Mouse (Mus musculus) stomach, embryonic 16.5 days (tissue): Measurements from ENCODE around the gene Tnc. TPM values are rescaled to one million over a fixed set of nuclear protein-coding genes. Genes with fewer than 3 reads are reported as not detected.

Experiments
- ATAC-seq: fragments of 200-750 bp; cut with Nextera tagmentation; 2 replicates; pipeline ENCODE4 v1.8.0; 2017; ENCODE audit warnings: moderate number of reproducible peaks, moderate TSS enrichment; ENCODE audit not compliant: insufficient read depth, low FRiP score
- H3K27ac ChIP-seq: fragments of 300-500 bp; sonication (generic); 2 replicates; pipeline ENCODE4 v1.5.1; 2014; ENCODE audit warnings: low read length
- H3K27me3 ChIP-seq: fragments of 300-500 bp; sonication (generic); 2 replicates; pipeline ENCODE4 v1.6.1; 2014; ENCODE audit warnings: low read length, control low read depth, mixed read lengths; ENCODE audit not compliant: control insufficient read depth, insufficient read depth
- H3K36me3 ChIP-seq: fragments of 300-500 bp; sonication (generic); 2 replicates; pipeline ENCODE4 v1.6.1; 2014; ENCODE audit warnings: low read length; ENCODE audit not compliant: control insufficient read depth, insufficient read depth
- H3K4me1 ChIP-seq: fragments of 300-500 bp; sonication (generic); 2 replicates; pipeline ENCODE4 v1.6.1; 2014; ENCODE audit warnings: low read length, control low read depth, mixed read lengths; ENCODE audit not compliant: control insufficient read depth, insufficient read depth
- H3K4me2 ChIP-seq: fragments of 300-500 bp; sonication (generic); 2 replicates; pipeline ENCODE4 v1.6.1; 2014; ENCODE audit warnings: low read depth, low read length, mixed read lengths
- H3K4me3 ChIP-seq: fragments of 300-500 bp; sonication (generic); replicated peaks from 2 replicates; pipeline ENCODE4 v1.5.1; 2014; ENCODE audit warnings: mild to moderate bottlenecking, low read length
- H3K9ac ChIP-seq: fragments of 300-500 bp; sonication (generic); 2 replicates; pipeline ENCODE4 v1.6.1; 2014; ENCODE audit warnings: low read length
- H3K9me3 ChIP-seq: fragments of 300-500 bp; sonication (generic); replicated peaks from 2 replicates; pipeline ENCODE4 v1.6.1; 2016; ENCODE audit warnings: low read length, control low read depth; ENCODE audit not compliant: control insufficient read depth
- WGBS: fragments of 180-500 bp; shearing (Covaris S2); extraction: QIAGEN DNeasy Blood & Tissue Kit; methylation state at CpG from one replicate; pipeline ENCODE4 v1.1.7; 2014; 5-methylcytosine and 5-hydroxymethylcytosine counted together
- polyA plus RNA-seq: library from polyadenylated mRNA; unstranded; fragments of >200 nt; fragmentation: Nextera tagmentation; extraction: Ambion mirVana; gene quantifications from 2 replicates; pipeline ENCODE4 v1.2.1, GENCODE M21; 2015

The Tnc gene
- polyA plus RNA-seq, 1 experiment from 2014 or later, result 25.2 TPM

GRCm38 (mm10) chr4:64009936-64010335 is 36.9 kb downstream of the Tnc start:
- H3K4me1 ChIP-seq, result no peaks in the 10 kb centered on the region
- H3K4me2 ChIP-seq, result no peak overlapping the region
- H3K27ac ChIP-seq, result no peak overlapping the region
- H3K9me3 ChIP-seq, result no peaks in the 10 kb centered on the region
- no peak overlapping the region for H3K9ac ChIP-seq
- no peaks in the 10 kb centered on the region for H3K27me3 ChIP-seq
- no peak for ATAC-seq
- WGBS, result 86% methylated on average over 1 of the region's 1 CpGs
- H3K4me3 ChIP-seq, result no peak overlapping the region
- no peaks in the 10 kb centered on the region for H3K36me3 ChIP-seq

GRCm38 (mm10) chr4:64005198-64005597 is 41.6 kb downstream of the Tnc start:
- no peak for ATAC-seq
- H3K36me3 ChIP-seq, result no peaks in the 10 kb centered on the region
- no peaks in the 10 kb centered on the region for H3K27me3 ChIP-seq
- no peak overlapping the region for H3K4me2 ChIP-seq
- 84% methylated on average over 4 of the region's 4 CpGs for WGBS
- no peaks in the 10 kb centered on the region for H3K4me1 ChIP-seq
- no peak overlapping the region for H3K4me3 ChIP-seq
- no peaks in the 10 kb centered on the region for H3K9me3 ChIP-seq
- H3K9ac ChIP-seq, result no peak overlapping the region
- H3K27ac ChIP-seq, result no peak overlapping the region

GRCm38 (mm10) chr4:64003677-64004076 is 43.1 kb downstream of the Tnc start:
- 63% methylated on average over 3 of the region's 3 CpGs for whole genome bisulfite sequencing
- Histone ChIP-seq H3K4me2 (no peak overlapping the region), H3K9me3 (no peaks in the 10 kb centered on the region), H3K36me3 (no peaks in the 10 kb centered on the region), H3K9ac (no peak overlapping the region), H3K27ac (no peak overlapping the region), H3K4me1 (0 out of 2 replicates have a peak, but pooled peaks cover 3% of the 10 kb centered on the region), H3K4me3 (no peak overlapping the region), H3K27me3 (no peaks in the 10 kb centered on the region)
- ATAC-seq, result no peak

GRCm38 (mm10) chr4:64002168-64002567 is 44.6 kb downstream of the Tnc start:
- Histone ChIP-seq H3K4me2 (no peak overlapping the region), H3K9ac (no peak overlapping the region), H3K9me3 (no peaks in the 10 kb centered on the region), H3K4me3 (no peak overlapping the region), H3K36me3 (no peaks in the 10 kb centered on the region), H3K27me3 (no peaks in the 10 kb centered on the region), H3K4me1 (0 out of 2 replicates have a peak, but pooled peaks cover 3% of the 10 kb centered on the region), H3K27ac (no peak overlapping the region)
- ATAC-seq, result no peak
- WGBS, result 75% methylated on average over 2 of the region's 2 CpGs

- no peaks in the 10 kb centered on the region for H3K27me3 ChIP-seq
- WGBS, result 53% methylated on average over 3 of the region's 3 CpGs
- H3K9ac ChIP-seq, result no peak overlapping the region
- H3K4me1 ChIP-seq, result 0 out of 2 replicates have a peak, but pooled peaks cover 3% of the 10 kb centered on the region
- no peak overlapping the region for H3K4me2 ChIP-seq
- no peaks in the 10 kb centered on the region for H3K36me3 ChIP-seq
- H3K4me3 ChIP-seq, result no peak overlapping the region
- H3K27ac ChIP-seq, result no peak overlapping the region
- no peak for ATAC-seq
- no peaks in the 10 kb centered on the region for H3K9me3 ChIP-seq
Measured at GRCm38 (mm10) chr4:64000788-64001187, 46.0 kb downstream of the Tnc start.

- no peak overlapping the region for H3K4me2 ChIP-seq
- 53% methylated on average over 4 of the region's 4 CpGs for WGBS
- H3K27ac ChIP-seq, result no peak overlapping the region
- 0 out of 2 replicates have a peak, but pooled peaks cover 3% of the 10 kb centered on the region for H3K4me1 ChIP-seq
- no peaks in the 10 kb centered on the region for H3K9me3 ChIP-seq
- H3K36me3 ChIP-seq, result no peaks in the 10 kb centered on the region
- no peaks in the 10 kb centered on the region for H3K27me3 ChIP-seq
- no peak overlapping the region for H3K4me3 ChIP-seq
- no peak for ATAC-seq
- H3K9ac ChIP-seq, result no peak overlapping the region
Measured at GRCm38 (mm10) chr4:64000293-64000692, 46.5 kb downstream of the Tnc start.

GRCm38 (mm10) chr4:63993462-63994113 is 53.2 kb downstream of the Tnc start:
- Histone ChIP-seq H3K4me3 (no peak overlapping the region), H3K36me3 (no peaks in the 10 kb centered on the region), H3K4me2 (no peak overlapping the region), H3K9ac (no peak overlapping the region), H3K27ac (no peak overlapping the region), H3K27me3 (no peaks in the 10 kb centered on the region), H3K9me3 (no peaks in the 10 kb centered on the region), H3K4me1 (no peaks in the 10 kb centered on the region)
- no peak for ATAC-seq
- WGBS, result 38% methylated on average over 2 of the region's 2 CpGs

- Histone ChIP-seq H3K4me3 (no peak overlapping the region), H3K27ac (no peak overlapping the region), H3K4me1 (no peaks in the 10 kb centered on the region), H3K9ac (no peak overlapping the region), H3K9me3 (no peaks in the 10 kb centered on the region), H3K27me3 (no peaks in the 10 kb centered on the region), H3K4me2 (no peak overlapping the region), H3K36me3 (no peaks in the 10 kb centered on the region)
- WGBS, result 86% methylated on average over 1 of the region's 1 CpGs
- ATAC-seq, result no peak
Measured at GRCm38 (mm10) chr4:63990216-63990615, 56.6 kb downstream of the Tnc start.

GRCm38 (mm10) chr4:63988090-63988489 is 58.7 kb downstream of the Tnc start:
- Histone ChIP-seq H3K36me3 (no peaks in the 10 kb centered on the region), H3K4me3 (no peak overlapping the region), H3K4me1 (peaks cover 3% of the 10 kb centered on the region; the same call in 1 of the 2 replicates), H3K27me3 (no peaks in the 10 kb centered on the region), H3K27ac (no peak overlapping the region), H3K4me2 (no peak overlapping the region), H3K9me3 (no peaks in the 10 kb centered on the region), H3K9ac (no peak overlapping the region)
- ATAC-seq, result no peak
- 95% methylated on average over 5 of the region's 5 CpGs for WGBS
